Mouse (Mus musculus): ENCODE measurements at regions not wholly inside any gene's neighbourhood (a gene's known extent, or its start where the extent isn't known, plus 50 kb on each side); places are given as distances from the start of the nearest gene placed in this dataset.
A peak's percentile ranks its signal among the peaks of the same experiment; 100 is the strongest.

DNA sequence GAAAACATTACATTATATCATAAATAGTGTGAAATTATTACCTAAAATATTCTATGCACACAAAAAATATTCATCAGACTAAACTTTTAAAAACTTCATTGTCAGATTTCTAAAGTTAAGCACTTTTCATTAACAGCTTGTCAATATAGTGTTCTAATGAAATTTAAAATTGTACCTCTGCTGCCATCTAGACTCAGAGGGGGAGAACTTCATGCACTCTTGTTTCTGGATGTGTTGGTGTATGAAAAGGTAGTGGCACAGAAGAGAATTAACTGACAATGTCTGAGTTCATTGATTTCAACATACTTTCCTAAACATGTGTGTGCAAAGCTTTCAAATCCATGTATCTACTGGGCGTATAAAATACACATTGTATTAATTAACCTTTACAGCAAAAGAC, 967.5 kb downstream of the Pla2g4a start:
- dilution Hi-C loops (cut with MboI; ENCODE audit: extremely low pct_ligation_motif_present, extremely low pct_unique_long_range_greater_than_20kb, low sequenced_read_pairs) (no loop called here), in situ Hi-C loops (cut with MboI; ENCODE audit: low pct_ligation_motif_present, low pct_unique_long_range_greater_than_20kb, low sequenced_read_pairs) (no loop called here)
- Histone ChIP-seq H3K9me3 (replicated peaks; ENCODE audit: low read length) (peaks cover 26% of the 10 kb centered on the region), H3K79me2 (replicated peaks; ENCODE audit: control insufficient read depth, extremely low read depth, insufficient read depth, poor library complexity, severe bottlenecking) (no peaks in the 10 kb centered on the region), H3K4me3 (replicated peaks in 1 of 3; ENCODE audit: low read depth in 2 of 3, low read length in 2 of 3, poor library complexity in 1 of 3) (no peak overlapping the region), H3K36me3 (replicated peaks in 1 of 2; ENCODE audit: control insufficient read depth in 1 of 2, insufficient read depth in 1 of 2, low read length in 1 of 2) (no peaks in the 10 kb centered on the region), H3K9ac (ENCODE audit: insufficient read depth, low read depth) (no peak overlapping the region), H3K27me3 (replicated peaks) (no peaks in the 10 kb centered on the region), H3K27ac (ENCODE audit: insufficient read depth, low read depth) (no peak overlapping the region), H3K4me1 (ENCODE audit: control insufficient read depth in 1 of 2, insufficient read depth in 2 of 2) (no peaks in the 10 kb centered on the region), H3K4me2 (ENCODE audit: insufficient read depth, low read depth, poor library complexity, severe bottlenecking) (no peak overlapping the region)
- TF ChIP-seq TBP (conservative IDR thresholded peaks at IDR 0.05; ENCODE audit: low read depth, low read length) = no peak
- TF ChIP-seq ETS1 (conservative IDR thresholded peaks at IDR 0.05; ENCODE audit: low read depth, low read length) = no peak
- 0 out of 4 replicates have a peak, but pooled peaks of 1 of the 2 experiments have one; percentile 12 for TF ChIP-seq CTCF (conservative IDR thresholded peaks at IDR 0.05 in 1 of 2, IDR thresholded peaks at IDR 0.05 in 1 of 2; ENCODE audit: low read depth in 2 of 2, low read length in 2 of 2)
- no peak for TF ChIP-seq HCFC1 (IDR thresholded peaks at IDR 0.05; ENCODE audit: low read depth, low read length)
- peak; percentile 30 for TF ChIP-seq RAD21 (IDR thresholded peaks at IDR 0.05; ENCODE audit: low read depth, low read length)
- TF ChIP-seq MYC (IDR thresholded peaks at IDR 0.05; ENCODE audit: low read depth, low read length) = no peak
- DNase-seq (ENCODE audit: extremely low read depth) = no peak

- DNase-seq (ENCODE audit: extremely low read depth) = no peak
- Histone ChIP-seq H3K9me3 (replicated peaks; ENCODE audit: low read length) (peaks cover 43% of the 10 kb centered on the region), H3K27me3 (replicated peaks) (no peaks in the 10 kb centered on the region), H3K4me2 (ENCODE audit: insufficient read depth, low read depth, poor library complexity, severe bottlenecking) (no peak overlapping the region), H3K4me3 (replicated peaks in 1 of 3; ENCODE audit: low read depth in 2 of 3, low read length in 2 of 3, poor library complexity in 1 of 3) (no peak overlapping the region), H3K9ac (ENCODE audit: insufficient read depth, low read depth) (no peak overlapping the region), H3K27ac (ENCODE audit: insufficient read depth, low read depth) (no peak overlapping the region), H3K79me2 (replicated peaks; ENCODE audit: control insufficient read depth, extremely low read depth, insufficient read depth, poor library complexity, severe bottlenecking) (no peaks in the 10 kb centered on the region), H3K4me1 (ENCODE audit: control insufficient read depth in 1 of 2, insufficient read depth in 2 of 2) (no peaks in the 10 kb centered on the region), H3K36me3 (replicated peaks in 1 of 2; ENCODE audit: control insufficient read depth in 1 of 2, insufficient read depth in 1 of 2, low read length in 1 of 2) (no peaks in the 10 kb centered on the region)
- no peak for TF ChIP-seq POLR2AphosphoS2 (IDR thresholded peaks at IDR 0.05; ENCODE audit: low read depth, low read length)
- no peak for TF ChIP-seq ZC3H11A (IDR thresholded peaks at IDR 0.05; ENCODE audit: low read depth, low read length)
- no peak for TF ChIP-seq GABPA (IDR thresholded peaks at IDR 0.05; ENCODE audit: insufficient replicate concordance, low read depth, low read length)
- TF ChIP-seq ZMIZ1 (IDR thresholded peaks at IDR 0.05; ENCODE audit: low read depth, low read length) = no peak
- no peak for TF ChIP-seq PAX5 (IDR thresholded peaks at IDR 0.05; ENCODE audit: low read length)
- no peak for TF ChIP-seq EP300 (IDR thresholded peaks at IDR 0.05; ENCODE audit: low read length)
- TF ChIP-seq IRF4 (IDR thresholded peaks at IDR 0.05; ENCODE audit: low read depth, low read length) = no peak
- TF ChIP-seq POLR2A (IDR thresholded peaks at IDR 0.05; ENCODE audit: low read depth, low read length) = no peak
- no peak for TF ChIP-seq JUN (IDR thresholded peaks at IDR 0.05; ENCODE audit: insufficient read depth, low read depth, low read length)
- TF ChIP-seq ETS1 (conservative IDR thresholded peaks at IDR 0.05; ENCODE audit: low read depth, low read length) = no peak
- TF ChIP-seq TCF12 (IDR thresholded peaks at IDR 0.05; ENCODE audit: low read depth, low read length) = no peak
- TF ChIP-seq USF2 (conservative IDR thresholded peaks at IDR 0.05; ENCODE audit: low read depth, low read length) = no peak
- dilution Hi-C loops (cut with MboI; ENCODE audit: extremely low pct_ligation_motif_present, extremely low pct_unique_long_range_greater_than_20kb, low sequenced_read_pairs) = no loop called here
- in situ Hi-C loops (cut with MboI; ENCODE audit: low pct_ligation_motif_present, low pct_unique_long_range_greater_than_20kb, low sequenced_read_pairs) = no loop called here
Measured at GRCm38 (mm10) chr1:148977377-148977776, 983.7 kb downstream of the Pla2g4a start.
